Mouse (Mus musculus): ENCODE data around the gene Sf3a3.
A peak's percentile ranks its signal among the peaks of the same experiment; 100 is the strongest.

Gene Sf3a3

DNA sequence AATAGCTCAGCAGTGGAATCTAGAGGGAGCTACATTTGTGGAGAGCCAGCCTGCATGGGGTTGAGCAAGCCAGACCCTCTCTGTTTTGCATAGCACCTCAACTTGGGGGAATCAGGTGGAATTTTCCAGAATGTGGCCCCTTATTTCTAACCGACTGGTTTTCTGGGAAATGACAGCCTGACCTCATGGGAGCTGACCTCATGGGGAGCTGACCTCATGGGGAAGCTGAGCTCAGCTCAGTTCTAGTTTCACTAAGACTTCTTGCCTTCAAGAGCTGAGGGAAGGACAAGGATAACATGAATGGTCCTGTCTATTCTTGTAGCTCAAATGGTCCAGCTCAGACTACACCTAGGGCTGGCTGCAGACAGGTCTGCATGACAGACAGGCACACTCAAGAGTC, 24.2 kb downstream of the Sf3a3 start:
- no peak for DNase-seq (ENCODE audit: low spot score)

DNA sequence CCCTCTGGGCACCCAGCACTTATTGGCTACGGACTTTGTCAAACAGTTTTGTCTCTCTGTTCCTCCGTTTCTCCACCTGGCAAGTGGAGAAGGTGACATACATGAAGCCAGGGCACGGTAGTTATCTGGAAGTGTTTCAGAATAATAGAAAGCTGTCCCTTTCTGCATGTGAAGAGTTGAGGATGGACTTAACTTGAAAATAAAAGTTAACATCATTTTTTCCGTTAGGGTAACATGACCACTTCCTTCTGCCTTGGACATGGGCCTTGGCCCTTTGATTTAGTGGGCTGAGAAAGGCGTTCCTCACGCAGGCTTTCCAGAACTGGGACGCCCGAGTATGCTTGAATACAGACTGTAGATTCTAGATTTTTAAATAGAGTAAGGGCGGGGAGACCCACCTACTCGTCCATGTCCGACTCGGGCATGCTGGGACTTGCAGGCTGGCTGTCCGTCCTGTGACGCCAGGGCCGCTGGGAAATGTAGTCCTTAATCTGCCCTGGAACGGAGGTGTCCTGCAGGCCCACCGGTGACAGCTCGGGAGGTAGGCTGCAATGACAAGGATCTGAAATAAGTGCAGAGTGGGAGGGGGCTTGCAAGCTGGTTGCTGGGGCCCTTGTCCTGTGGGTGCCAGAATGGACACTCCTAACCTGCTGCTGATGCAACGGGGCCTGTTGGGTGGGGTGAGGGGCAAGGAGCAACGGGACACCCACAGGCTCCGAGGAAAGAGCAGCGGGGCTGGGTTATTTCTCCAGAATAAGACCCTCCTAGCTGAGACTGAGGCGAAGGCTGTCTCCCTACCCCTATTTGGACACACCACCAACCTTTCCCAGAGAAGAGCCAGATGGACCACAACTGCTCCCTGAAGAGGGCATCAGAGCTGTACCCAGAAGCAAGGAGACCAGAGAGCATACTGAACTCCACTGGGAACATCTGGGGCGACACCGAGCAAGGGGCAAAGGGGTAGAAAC, 27.1 kb downstream of the Sf3a3 start, which contains the start of gene Inpp5b:
Gene Inpp5b (plus strand): TSS at position 475 of the 968 bp plus-strand sequence.
- DNase-seq (ENCODE audit: low spot score) = peak; percentile 88

DNA sequence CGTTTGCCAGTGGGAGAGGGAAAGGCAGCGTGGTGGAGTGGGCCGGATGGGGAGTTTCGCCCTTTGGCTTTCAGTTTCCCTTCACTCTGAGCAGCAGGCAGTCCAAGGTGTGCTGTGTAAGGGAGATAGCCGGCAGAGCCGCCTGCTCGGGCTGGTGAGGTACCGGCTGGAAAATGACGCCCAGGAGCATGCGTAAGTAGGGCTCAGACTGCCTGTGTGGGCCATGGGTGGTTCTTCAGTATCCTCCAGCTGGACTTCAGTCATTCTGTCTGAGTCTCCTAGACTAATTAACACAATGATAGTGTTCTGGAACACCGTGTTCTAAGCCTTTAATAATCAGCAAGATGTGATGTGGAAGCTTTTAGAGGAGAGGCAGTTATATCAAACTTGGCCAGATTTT, 28.3 kb downstream of the Sf3a3 start:
- peak; percentile 31 for DNase-seq (ENCODE audit: low spot score)

DNA sequence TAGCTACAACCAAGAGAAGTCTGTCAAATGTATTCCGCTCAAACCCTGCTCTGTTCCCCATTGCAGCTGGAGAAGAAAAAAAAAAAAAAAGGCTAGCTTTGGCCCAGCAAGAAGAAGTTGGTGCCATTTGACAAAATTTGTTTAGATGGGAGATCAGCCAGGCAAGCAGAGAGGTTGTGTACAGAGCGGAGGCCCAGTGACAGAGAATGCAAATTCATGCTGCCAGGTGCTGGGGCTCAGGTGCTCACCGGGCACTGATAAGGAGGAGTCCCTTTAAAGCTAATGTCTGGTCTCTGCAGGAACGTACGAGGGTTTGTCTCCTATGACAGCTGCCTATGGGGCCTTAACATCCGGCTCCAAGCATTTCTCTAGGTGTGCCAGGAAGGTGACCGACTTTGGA, 32.0 kb downstream of the Sf3a3 start:
- no peak for DNase-seq (ENCODE audit: low spot score)

DNA sequence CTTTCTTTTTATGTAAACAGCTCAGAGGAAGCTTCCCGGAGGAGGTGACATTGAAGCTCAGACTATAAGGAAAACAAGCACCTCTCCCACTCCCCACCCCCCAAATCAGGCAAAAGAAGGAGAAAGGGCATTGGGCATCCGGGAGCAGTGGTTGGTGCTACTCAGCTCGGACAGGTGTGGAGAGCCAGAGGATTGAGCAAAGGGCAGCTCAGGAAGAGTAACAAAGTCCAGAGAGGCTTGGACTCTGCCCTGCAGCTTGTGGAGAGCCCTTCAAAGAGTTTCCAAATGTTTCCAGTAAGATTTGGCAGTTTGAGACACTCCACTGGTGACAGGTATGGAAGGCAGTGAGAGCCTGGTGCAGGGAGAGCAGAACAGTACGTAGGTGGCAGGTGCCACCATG, 33.3 kb downstream of the Sf3a3 start:
- no peak for DNase-seq (ENCODE audit: low spot score)

DNA sequence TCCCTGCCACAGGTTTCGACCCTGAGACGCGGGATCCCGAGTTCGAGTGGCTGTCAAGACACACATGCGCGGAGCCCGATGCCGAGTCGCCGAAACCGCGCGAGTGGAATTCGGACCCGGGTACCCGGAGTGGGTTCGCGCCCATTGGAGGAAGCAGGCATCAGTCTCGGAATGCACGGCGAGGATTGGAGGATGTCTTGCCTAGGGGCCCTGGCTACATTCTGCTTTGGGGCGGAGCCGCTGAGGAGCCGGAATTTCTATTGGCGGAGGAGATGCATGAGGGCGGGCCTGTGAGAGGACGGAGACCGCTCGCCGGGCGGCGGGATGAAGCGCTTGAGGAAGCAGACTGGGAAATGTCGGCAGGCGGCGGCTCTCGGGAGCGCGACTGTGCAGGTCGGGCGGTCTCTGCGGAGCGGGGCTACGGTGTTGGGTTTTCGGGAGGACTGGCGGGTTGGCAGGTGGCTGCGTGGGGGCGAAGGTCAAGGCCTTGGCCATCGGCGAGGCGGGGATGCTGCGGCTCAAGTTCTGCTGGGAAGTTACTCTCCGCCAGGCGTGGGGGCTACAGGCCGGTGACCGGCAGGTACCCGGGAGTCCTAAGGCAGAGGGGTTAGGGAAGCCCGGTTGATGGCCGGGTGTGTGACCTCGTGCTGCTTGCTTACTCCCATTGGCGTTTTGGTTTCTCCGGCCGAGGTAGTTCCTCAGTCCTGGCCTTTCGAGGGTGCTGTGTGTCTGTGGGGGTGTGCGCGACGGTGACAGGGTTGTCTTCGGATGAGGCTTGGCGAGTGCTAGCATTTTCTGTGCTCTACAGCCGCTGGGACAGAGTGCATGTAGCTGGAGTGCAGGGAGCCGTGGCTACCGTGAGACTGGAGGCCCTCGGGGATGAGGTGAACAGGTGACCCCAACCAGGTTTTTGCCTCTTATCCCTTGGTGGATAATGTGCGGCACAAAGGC, 37.0 kb downstream of the Sf3a3 start:
- peak; percentile 98 for DNase-seq (ENCODE audit: low spot score)

DNA sequence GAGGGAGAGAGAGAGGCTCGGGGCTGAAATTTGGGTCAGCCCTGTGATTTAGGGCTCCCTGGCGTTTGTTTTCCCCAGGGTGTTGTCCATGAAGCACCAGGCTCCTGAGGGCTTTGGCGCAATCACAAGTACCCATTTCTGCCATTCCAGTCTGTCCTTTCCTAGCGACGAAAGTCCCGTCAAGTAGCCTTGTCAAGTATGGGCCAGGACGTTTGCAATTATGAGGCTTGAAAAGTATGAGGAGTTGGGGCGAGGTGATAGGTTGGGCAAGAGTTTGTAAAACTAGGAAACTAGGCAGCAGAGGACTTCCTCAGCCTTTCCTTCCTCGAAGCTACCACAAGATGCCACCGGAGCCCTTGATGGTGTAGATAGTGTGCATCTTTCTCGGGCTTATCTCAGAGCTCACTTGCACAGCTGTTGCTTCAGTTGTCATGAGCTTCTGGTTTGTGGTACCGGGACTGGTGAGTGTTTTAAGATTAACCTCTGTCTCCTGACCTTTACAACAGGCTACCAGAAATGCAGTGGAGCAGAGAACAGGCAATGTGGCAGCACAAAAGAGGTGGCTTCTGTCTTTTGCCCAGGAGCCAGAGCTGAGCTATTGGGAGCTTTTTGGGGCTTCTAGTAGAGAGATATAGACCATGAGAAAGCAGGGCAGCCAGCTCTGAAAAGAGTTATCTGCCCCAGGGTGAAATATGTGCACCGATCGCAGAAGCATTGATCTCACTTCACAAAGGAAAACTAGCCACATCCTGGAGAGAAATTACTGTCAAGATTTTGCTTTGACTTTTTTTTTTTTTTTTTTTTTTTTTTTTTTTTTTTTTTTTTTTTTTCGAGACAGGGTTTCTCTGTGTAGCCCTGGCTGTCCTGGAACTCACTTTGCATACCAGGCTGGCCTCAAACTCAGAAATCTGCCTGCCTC, 38.0 kb downstream of the Sf3a3 start:
- no peak for DNase-seq (ENCODE audit: low spot score)

DNA sequence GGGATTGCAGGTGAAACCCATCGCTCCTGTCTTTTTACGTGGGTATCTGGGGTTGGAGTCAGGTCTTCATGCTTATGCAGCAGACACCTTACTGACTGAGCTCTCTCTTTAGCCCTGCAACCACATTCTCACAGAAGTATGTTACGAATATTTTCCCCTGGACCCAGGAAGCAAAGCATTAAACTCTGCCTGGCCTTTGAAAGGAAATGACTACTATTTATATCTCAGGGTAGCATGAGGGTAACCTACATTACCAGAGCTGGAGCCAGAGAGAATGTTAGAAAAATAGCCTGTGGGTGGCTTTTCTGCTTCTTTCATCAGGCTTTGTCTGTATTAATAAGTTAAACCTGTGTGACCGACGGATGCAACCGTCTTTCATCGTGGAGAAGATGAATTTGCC, 41.0 kb downstream of the Sf3a3 start:
- no peak for DNase-seq (ENCODE audit: low spot score)

DNA sequence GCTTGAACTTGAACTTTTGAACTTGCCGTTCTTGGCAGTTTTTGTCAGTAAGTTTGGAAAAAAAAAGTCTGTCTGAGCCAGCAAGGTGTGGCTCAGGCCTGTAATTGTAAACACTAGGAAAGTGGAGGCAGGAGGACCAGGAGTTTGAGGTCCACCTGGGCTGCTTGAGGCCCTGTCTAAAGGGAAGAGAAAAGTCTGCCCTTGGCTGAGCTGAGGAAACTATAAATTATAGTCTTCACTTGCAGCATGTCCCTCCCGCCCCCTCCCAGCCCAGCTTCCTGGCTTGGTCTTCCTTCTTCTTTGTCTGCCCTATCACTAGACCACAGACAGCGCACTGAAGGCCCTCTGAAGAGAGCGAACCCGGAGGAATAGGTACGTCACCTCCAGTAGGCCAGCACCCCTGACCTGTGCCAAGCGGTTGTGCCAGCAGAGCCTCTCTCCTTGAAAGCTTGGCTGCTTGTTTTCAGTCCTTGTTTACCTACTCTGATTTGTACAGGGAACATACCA, 44.8 kb downstream of the Sf3a3 start:
- DNase-seq (ENCODE audit: low spot score) = no peak

DNA sequence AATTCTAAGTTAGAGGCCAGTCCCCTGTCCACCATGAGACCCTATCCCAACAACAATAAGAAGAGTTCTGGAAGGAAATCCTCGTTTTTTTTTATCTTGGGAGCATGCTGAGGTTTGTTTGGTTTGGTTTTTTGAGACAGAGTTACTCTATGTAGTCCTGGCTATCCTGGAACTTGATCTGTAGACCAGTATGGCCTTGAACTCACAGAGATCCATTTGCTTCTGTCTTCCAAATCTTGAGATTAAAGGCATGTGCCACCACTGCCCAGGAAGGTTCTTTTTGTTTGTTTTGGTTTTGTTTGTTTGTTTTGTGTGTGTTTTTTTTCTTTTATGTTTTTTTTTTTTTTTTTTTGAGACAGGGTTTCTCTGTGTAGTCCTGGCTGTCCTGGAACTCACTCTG, 46.6 kb downstream of the Sf3a3 start:
- no peak for DNase-seq (ENCODE audit: low spot score)

DNA sequence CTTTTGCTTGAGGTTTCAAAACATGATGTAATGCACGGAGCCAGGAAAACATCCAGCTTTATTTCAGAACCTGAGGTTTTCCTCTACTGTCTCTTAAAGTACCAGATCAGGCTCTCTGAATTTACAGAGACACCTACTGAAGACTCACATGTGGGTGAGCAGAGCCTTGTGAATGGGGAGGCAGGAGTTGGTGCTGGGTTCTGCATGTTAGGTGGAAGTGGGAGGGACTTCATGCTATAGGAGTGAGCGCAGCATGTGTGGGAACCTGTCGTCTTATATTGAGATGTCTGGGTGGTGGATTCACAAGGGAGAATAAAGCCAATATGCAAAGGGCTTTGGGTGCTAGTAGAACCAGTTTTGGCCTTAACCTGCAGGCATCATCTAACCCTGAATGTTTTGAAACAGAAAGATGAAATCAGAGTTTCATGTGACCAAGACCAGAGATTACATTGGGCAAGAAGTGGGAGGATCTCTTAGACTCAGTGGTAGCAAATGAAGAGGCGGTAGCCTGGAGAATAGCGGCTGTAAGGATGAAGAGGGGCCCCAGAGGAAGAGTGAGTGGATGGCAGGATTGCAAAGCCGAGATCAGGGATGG, 48.4 kb downstream of the Sf3a3 start:
- DNase-seq (ENCODE audit: low spot score) = no peak

DNA sequence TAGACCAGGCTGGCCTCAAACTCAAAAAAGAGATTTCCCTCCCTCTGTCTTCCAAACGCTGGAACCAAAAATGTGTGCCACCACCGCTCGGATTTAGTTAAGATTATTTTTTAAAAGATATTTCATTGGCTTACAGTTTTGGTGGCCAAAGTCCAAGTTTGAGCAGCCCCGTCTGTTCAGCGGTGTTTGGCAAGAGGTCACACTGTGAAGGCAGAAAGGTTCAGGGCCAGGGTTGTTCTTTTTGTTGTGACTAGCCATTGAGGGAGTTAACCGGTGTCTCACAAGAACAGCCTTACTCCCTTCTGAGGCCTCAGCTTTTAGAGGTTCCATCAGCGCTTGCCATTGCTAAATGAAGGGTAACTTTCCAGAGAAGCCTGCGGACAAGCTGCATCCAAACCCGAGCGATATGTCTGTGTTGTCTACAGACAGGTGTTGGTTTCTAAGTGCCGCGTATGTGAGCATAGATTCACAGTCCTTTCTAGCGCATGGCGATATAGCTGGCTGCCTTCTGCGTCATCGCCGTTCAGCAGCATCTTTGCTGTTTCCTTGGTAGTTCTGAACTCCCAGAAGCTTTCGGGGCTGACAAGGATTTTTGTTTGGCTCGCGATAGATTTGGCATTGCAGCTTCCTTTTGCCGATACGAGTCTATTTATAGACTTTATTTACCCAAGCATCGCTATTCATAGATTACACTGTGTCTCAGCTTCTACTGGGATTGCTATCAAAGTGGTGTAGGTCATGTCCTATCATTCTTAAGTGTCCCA, 51.4 kb downstream of the Sf3a3 start:
- DNase-seq (ENCODE audit: low spot score) = no peak

DNA sequence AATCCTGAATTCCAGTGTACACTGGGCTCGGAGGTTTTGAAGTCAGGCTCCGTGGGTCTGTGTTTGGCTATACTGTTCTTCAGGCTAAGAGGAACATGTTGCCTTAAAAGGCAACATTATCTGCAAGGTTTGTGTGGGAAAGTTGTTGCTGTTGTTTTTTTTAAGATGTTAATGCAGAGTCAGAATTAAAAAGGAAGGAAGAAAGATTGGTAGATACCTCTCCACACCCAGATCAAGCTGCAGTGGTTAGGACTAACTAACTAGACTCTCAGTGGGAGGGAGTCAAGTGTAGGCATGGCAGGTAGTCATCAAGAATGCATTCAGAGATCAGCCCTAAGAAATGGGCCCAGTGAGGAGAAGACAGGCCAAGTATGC, 52.0 kb downstream of the Sf3a3 start:
- DNase-seq (ENCODE audit: low spot score) = no peak

DNA sequence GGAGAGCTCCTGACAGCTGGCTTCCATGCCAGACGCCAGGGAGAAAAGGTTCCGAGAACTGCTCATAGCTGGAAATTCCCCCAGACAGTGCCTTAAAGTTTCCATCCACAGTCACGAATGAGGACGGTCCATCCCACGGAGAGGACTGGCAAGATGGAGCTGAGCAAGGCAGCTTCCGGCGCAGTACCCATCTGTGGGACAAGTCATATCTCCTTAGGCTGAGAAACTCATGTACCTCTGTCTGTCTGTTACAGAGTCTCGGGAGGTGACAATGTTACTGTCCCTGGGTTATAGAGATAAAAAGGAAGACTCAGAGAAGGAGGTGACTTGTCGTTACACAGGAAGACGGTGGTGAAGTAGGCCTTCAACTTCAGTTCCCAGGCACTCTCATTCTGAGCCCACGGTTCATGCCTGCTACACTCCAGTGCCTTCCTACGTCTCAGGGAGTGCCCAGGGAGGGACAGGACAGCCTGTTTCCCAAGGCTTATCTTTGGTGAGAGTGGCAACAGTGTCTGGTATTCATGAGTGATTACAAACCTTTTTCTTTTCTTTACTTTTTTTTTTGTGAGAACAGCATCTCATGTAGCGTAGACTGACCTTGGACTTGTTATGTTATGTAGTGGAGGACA, 54.5 kb downstream of the Sf3a3 start:
- DNase-seq (ENCODE audit: low spot score) = no peak

DNA sequence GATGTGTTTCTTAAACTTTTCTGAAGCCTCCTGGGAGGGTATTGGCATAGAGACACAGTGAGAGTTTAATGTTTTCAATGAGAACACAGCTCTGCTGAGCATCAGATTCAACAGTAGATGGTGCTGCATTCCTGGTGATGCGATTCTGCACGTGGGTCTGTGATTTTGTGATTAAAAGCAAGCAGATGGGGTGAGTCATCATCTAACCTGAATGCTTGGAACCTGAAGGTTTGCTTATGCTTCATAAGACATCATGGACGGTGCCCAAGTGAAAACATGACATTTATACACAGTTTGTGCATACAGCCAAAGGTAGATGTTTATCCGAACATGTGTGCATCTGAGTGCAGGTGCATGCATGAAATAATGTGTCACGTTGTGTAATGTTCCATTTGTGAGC, 56.0 kb downstream of the Sf3a3 start:
- DNase-seq (ENCODE audit: low spot score) = peak; percentile 47

DNA sequence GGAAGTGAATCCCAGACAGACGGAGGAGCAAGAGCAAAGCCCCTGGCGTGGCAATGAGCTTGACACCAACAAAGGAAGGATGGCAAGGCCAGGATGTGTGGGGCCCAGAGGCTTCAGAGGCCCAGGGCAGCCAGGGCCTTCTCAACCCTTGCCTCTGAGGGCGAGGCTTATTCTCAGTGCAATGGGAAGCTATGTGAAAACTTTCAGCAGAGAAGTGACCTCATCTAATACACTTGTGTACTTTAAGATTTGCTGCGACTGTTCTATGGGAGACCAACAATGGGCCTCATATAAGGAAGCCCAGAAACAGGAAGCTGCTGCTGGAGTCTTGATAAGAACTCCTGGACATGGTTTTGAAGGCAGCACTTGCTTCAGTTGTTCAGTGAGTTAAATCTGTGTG, 57.5 kb downstream of the Sf3a3 start:
- no peak for DNase-seq (ENCODE audit: low spot score)

DNA sequence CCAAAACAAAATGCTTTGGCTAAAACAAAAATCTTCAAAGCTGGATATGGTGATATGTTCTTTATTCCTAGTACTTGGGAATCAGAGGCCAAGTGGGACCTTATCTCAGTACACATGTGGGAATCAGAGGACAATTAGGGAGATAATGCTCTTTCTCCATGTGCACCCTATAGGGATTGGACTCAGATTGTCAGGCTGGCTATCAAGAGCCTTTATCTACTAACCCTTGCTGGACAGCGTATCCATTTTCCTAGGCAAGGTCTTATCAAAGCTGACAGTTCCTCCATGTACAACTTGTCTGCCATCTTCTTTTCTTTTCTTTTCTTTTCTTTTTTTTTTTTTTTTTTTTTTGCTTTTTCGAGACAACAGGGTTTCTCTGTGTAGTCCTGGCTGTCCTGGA, 58.9 kb downstream of the Sf3a3 start:
- DNase-seq (ENCODE audit: low spot score) = no peak

DNA sequence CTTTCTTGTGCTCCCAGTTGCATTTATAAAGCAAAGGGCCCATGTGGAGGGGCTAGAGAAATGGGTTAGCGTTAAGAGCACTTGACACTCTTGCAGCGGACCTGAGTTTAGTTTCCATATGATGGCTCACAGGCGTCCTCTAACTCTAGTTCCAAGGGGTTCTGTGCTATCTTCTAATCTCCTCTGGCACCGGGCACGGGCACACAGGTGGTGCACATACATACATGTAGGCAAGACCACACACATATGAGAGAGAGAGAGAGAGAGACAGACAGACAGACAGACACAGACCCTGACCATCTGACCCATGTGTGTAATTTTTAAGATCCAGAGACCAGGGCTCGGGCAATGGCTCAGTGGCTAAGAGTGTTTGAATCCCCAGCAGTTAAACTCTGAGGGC, 59.4 kb downstream of the Sf3a3 start:
- no peak for DNase-seq (ENCODE audit: low spot score)

DNA sequence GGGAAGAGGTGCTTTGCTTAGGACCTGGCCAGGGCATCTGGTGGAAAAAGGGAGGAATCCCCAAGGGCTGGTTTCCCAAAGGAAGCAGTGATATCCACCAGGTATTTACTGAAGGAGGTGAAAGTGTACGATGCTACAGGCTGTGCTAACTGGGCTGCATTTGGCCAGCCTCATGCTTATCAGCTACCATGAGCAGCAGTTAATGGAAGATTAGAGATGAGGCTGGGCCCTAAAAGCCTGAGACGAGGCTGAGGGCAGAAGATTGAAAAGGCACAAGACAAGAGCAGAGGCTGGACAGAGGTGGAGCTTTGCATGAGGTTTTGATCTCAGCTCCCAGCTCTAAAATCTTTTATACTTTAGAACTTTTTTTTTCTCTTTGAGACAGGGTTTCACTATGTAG, 59.9 kb downstream of the Sf3a3 start:
- no peak for DNase-seq (ENCODE audit: low spot score)

DNA sequence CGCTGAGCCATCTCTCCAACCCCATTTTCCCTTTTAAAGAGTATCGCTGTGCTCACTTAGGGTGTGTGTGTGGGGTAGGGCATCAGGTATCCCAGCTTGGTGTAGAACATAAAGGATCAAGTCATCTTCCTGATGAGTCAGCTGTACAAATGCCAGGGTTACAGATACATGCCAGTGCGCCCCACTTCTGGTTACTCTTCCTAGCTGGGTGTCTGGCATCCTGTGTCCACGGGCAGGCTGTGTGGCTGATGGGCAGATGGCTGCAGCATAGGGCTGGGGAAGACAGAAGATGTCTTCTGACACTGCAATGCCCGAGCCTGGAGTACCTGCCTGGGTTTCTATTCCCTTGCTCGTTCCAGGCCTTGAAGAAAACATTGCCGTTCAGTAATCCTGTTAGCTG, 66.8 kb downstream of the Sf3a3 start:
- DNase-seq (ENCODE audit: low spot score) = no peak

Data from layer of hippocampus, adult 11-12 months (tissue).